Mouse (Mus musculus) C2C12 (cell line): ENCODE results near the gene Prune1. TPM values are rescaled to one million over a fixed set of nuclear protein-coding genes. Genes with fewer than 3 reads are reported as not detected.

ENCODE experiments used
- H3K27me3 ChIP-seq: one replicate; pipeline ENCODE4 v1.6.1; 2011; ENCODE audit not compliant: control insufficient read depth, insufficient read depth, insufficient read length
- H3K36me3 ChIP-seq: one replicate; pipeline ENCODE4 v1.6.1; 2011; ENCODE audit not compliant: control insufficient read depth, insufficient read depth
- H3K4me3 ChIP-seq: one replicate; pipeline ENCODE4 v1.5.1; 2011; ENCODE audit warnings: mild to moderate bottlenecking, control low read depth; ENCODE audit not compliant: poor library complexity, insufficient read depth, severe bottlenecking
- H3K79me2 ChIP-seq: one replicate; pipeline ENCODE4 v1.6.1; 2011; ENCODE audit not compliant: control insufficient read depth, insufficient read depth
- H3K79me3 ChIP-seq: one replicate; pipeline ENCODE4 v1.6.1; 2011; ENCODE audit warnings: low read depth, control low read depth
- H3ac ChIP-seq: one replicate; pipeline ENCODE3; 2011; ENCODE audit warnings: low read depth; ENCODE audit not compliant: control insufficient read depth, insufficient read length
- CEBPB ChIP-seq: IDR thresholded peaks from one replicate; pipeline ENCODE4 v1.6.1; 2011; ENCODE audit warnings: low read depth, mild to moderate bottlenecking, control low read depth, moderate library complexity
- CTCF ChIP-seq: IDR thresholded peaks from one replicate; pipeline ENCODE4 v1.5.1; 2011; ENCODE audit not compliant: control insufficient read depth, insufficient read depth, insufficient read length
- FOSL1 ChIP-seq: IDR thresholded peaks from one replicate; pipeline ENCODE4 v1.8.0; 2011; ENCODE audit warnings: mild to moderate bottlenecking, low read length; ENCODE audit not compliant: poor library complexity, insufficient read depth, severe bottlenecking
- MAX ChIP-seq: IDR thresholded peaks from one replicate; pipeline ENCODE4 v1.6.1; 2011; ENCODE audit warnings: mild to moderate bottlenecking, control low read depth
- MYOD1 ChIP-seq: IDR thresholded peaks from one replicate; pipeline ENCODE4 v1.6.1; 2011; ENCODE audit warnings: low read depth; ENCODE audit not compliant: control insufficient read depth, insufficient read length
- MYOG ChIP-seq: IDR thresholded peaks from one replicate; pipeline ENCODE4 v1.6.1; 2011; ENCODE audit not compliant: control insufficient read depth, insufficient read length; ENCODE audit errors: extremely low read depth
- USF1 ChIP-seq: IDR thresholded peaks from one replicate; pipeline ENCODE4 v1.6.1; 2011; ENCODE audit warnings: low read depth, mild to moderate bottlenecking, control low read depth, moderate library complexity
- polyA plus RNA-seq: library from polyadenylated mRNA; unstranded; fragments of >200 nt; fragmentation: generic; extraction: Trizol; gene quantifications from one replicate; pipeline ENCODE4 v1.2.1, GENCODE M21; 2012; ENCODE audit warnings: missing spikeins

Gene Prune1
- polyA plus RNA-seq, 1 experiment, result 16.1 TPM

DNA sequence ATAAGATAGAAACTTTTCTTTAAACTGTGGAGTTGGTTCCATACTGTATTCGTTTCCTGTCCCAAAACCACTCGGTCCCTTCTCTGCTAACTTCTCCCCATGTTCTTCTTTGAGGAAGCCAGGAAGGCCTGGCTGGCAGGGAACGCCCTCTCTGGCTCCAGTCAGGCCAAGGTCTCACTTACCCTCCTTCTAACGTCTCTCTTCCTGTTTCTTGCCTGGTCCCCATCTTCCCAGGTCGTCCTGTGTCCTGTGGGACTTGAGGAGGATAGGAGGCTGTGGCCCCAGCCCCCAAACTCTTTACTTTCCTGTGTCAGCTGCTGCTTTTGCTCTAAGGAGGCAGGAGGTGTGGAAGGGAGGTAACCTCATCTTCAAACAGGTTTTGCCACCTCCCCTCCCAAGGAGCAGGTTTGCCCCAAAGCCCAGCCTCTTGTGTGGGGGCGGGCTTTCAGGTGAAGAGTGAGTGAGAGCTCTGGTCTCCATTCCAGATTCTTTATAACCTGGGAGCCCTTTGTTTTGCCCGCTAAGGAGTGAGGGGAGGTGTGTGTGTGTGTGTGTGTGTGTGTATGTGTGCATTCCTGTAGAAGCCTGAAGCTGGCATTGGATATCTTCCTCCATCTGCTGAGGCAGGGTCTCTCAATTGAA is 31.0 kb downstream of the Prune1 start, which contains the start of gene Bnipl:
TSS of gene Bnipl (minus strand) at position 411 of the 642 bp plus-strand sequence.
- Histone ChIP-seq H3ac (no peak within 1 kb of the TSS), H3K79me3 (no peaks in the 10 kb centered on the region), H3K4me3 (no peak within 1 kb of the TSS), H3K79me2 (no peaks in the 10 kb centered on the region), H3K36me3 (peaks cover 19% of the 10 kb centered on the region), H3K27me3 (no peaks in the 10 kb centered on the region)
- TF ChIP-seq MYOD1 (no peak), FOSL1 (no peak), CEBPB (no peak), MAX (no peak)

DNA sequence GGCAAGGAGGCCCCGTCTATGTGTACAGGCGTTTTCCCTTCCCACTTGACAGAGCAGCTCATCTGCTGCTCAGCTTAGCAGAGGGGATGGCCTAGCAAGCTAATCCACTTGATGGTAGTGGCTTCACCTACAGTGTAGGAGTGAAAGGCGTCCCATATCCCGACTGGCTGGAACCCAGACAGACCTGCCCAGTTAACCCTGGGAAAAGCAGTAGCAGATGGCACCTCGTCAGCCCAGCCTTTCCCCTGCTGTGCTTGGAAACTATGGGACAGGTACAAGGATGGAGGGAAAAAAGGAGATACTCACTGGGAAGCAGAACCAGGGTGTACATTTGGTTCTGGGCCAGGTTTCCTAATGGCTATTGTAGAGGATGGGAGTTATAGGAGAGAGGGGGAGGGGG is 31.5 kb downstream of the Prune1 start:
- Histone ChIP-seq H3K79me2 (no peaks in the 10 kb centered on the region), H3K79me3 (no peaks in the 10 kb centered on the region), H3ac (no peak overlapping the region), H3K27me3 (no peaks in the 10 kb centered on the region), H3K36me3 (peaks cover 15% of the 10 kb centered on the region), H3K4me3 (no peak overlapping the region)
- TF ChIP-seq USF1 (no peak), CEBPB (no peak), CTCF (no peak), MYOD1 (no peak), MAX (no peak), FOSL1 (no peak), MYOG (no peak)

DNA sequence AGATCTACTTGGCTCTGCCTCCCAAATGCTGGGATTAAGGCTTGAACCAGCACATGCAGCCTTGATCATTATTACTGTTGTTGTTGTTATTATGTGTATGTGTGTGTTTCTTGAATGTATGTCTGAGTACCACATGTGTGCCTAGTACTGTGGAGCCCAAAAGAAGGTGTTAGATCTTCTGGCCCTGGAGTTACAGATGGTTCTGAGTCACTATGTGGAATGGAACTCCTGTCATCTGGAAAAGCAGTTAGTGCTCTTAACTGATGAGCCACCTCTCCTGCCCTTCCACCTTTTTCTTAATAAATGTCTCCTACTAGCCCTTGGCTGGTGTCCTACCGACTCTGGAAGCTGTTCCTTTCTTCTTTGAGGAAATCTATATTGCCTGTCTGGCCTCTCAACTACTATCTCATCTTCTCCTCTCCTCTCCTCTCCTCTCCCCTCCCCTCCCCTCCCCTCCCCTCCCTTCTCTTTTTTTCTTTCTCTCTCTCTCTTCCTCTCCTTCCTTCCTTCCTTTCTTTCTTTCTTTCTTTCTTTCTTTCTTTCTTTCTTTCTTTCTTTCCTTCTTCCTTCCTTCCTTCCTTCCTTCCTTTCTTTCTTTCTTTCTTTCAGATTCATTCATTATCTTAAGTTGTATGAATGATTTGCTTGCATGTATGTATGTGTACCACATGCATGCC is 34.1 kb downstream of the Prune1 start:
- no peaks in the 10 kb centered on the region for H3K79me2 ChIP-seq
- no peaks in the 10 kb centered on the region for H3K27me3 ChIP-seq
- TF ChIP-seq MYOD1, result no peak
- no peak for TF ChIP-seq MYOG
- TF ChIP-seq USF1, result no peak
- no peak for TF ChIP-seq MAX
- no peak for TF ChIP-seq CEBPB
- TF ChIP-seq CTCF, result no peak
- no peak for TF ChIP-seq FOSL1
- no peaks in the 10 kb centered on the region for H3K79me3 ChIP-seq
- no peak overlapping the region for H3ac ChIP-seq
- H3K36me3 ChIP-seq, result peaks cover 4% of the 10 kb centered on the region
- no peak overlapping the region for H3K4me3 ChIP-seq

DNA sequence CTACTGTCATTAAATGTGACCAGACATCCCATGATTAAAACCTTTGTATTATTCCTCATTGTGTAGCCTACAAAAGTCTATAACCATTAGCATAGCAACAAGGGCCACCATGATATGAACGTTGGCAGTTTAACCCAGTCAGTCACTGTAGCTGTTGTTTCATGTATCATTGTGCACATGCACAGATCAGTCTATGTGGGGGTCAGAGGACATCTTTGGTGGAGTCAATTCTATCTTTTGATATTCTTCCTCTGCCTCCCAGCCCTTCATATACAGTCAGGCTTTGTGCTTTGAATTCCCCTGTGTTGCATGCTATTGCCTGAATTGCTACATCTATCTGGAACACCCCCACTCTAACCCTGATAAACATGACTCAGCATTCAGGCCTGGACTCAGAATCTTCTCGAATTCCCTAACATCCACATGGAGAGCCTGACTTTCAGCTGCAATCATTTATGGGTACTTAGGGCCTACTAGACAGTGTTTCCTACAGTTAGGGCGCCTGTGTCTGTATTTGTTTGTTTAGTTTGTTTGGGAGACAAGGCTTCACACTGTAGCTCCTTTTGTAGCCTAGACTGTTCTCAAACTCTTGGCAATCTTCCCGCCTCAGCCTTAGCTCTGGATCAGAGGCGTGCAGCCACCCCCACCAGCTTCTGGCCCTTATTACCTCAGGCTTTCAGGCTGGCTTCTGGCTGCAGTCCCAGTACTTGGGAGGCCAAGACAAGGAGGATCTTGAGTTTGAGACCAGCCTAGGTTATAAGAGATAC is 35.2 kb downstream of the Prune1 start:
- H3K4me3 ChIP-seq, result no peak overlapping the region
- H3K27me3 ChIP-seq, result no peaks in the 10 kb centered on the region
- no peaks in the 10 kb centered on the region for H3K79me3 ChIP-seq
- H3K36me3 ChIP-seq, result peaks cover 4% of the 10 kb centered on the region
- no peak overlapping the region for H3ac ChIP-seq
- H3K79me2 ChIP-seq, result no peaks in the 10 kb centered on the region
- TF ChIP-seq CTCF (no peak), MYOD1 (no peak), MAX (no peak), CEBPB (no peak), USF1 (no peak), MYOG (no peak)

DNA sequence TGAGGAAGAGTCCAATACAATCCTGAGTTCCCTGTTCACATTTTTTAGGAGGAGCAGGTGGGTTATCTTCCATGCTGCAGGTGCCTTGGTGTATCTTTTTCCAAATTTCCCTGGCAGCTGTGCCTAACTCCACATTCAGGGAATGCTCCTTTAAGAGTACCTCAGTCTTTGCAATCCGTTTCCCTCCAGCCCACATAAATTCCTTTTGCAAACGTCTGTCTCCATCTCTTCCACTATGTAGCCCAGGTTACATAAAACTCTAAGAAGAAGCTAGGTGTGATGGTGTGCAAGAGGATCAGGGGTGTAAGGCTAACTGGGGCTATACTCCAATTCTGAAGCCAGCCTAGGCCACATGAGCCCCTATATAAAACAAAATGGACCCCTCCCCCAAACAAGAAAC is 38.8 kb downstream of the Prune1 start:
- Histone ChIP-seq H3K79me3 (no peaks in the 10 kb centered on the region), H3K79me2 (no peaks in the 10 kb centered on the region), H3K27me3 (no peaks in the 10 kb centered on the region), H3ac (no peak overlapping the region), H3K4me3 (no peak overlapping the region), H3K36me3 (peaks cover 14% of the 10 kb centered on the region)
- no peak for TF ChIP-seq FOSL1
- no peak for TF ChIP-seq MAX
- TF ChIP-seq CEBPB, result no peak
- TF ChIP-seq MYOG, result no peak
- TF ChIP-seq CTCF, result no peak
- no peak for TF ChIP-seq USF1
- no peak for TF ChIP-seq MYOD1

DNA sequence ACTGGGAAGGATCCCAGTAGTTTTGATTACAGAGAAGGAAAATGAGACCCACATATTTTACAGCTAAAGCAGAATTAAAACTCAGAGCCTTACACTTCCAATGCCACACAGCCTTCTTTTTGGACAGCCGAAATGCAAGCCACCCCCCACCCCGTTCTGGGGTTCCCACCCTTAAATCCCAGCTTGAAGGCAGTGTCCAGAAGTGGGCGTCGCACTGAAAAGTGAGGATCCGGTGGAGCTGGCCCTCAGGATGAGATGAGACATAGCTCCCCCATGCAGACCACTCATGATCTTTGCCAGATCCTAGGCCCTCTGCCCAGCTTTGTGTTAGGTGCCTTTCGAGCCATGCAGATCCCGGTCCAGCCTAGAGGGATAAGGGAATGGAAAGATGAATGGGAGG is 40.4 kb downstream of the Prune1 start, which contains the start of gene Gm128:
TSS of gene Gm128 (minus strand) at position 101 of the 400 bp plus-strand sequence.
- Histone ChIP-seq H3K4me3 (no peak within 1 kb of the TSS), H3K79me3 (peaks cover 1% of the 10 kb centered on the region)
- TF ChIP-seq CTCF (no peak), USF1 (no peak), MYOD1 (no peak), CEBPB (no peak), MYOG (no peak), MAX (no peak), FOSL1 (no peak)

More for the DNA sequence above, 40.4 kb downstream of the Prune1 start, which contains the start of gene Gm128:
- H3K27me3 ChIP-seq, result no peaks in the 10 kb centered on the region
- peaks cover 28% of the 10 kb centered on the region for H3K36me3 ChIP-seq
- no peak within 1 kb of the TSS for H3ac ChIP-seq
- no peaks in the 10 kb centered on the region for H3K79me2 ChIP-seq
